Mouse (Mus musculus) lung, adult 2 months (tissue): ENCODE measurements around the gene Mthfd1l.

Experiments used
- CTCF ChIP-seq: fragments of 200-500 bp; IDR thresholded peaks from 2 replicates; pipeline ENCODE4 v1.5.1; 2011; ENCODE audit warnings: mild to moderate bottlenecking, low read length, control low read depth; ENCODE audit not compliant: insufficient read depth
- POLR2A ChIP-seq: fragments of 200-500 bp; IDR thresholded peaks from 2 replicates; pipeline ENCODE4 v1.6.1; 2011; ENCODE audit warnings: low read depth, mild to moderate bottlenecking, control low read depth, low read length, borderline replicate concordance; ENCODE audit errors: extremely low read depth

DNA sequence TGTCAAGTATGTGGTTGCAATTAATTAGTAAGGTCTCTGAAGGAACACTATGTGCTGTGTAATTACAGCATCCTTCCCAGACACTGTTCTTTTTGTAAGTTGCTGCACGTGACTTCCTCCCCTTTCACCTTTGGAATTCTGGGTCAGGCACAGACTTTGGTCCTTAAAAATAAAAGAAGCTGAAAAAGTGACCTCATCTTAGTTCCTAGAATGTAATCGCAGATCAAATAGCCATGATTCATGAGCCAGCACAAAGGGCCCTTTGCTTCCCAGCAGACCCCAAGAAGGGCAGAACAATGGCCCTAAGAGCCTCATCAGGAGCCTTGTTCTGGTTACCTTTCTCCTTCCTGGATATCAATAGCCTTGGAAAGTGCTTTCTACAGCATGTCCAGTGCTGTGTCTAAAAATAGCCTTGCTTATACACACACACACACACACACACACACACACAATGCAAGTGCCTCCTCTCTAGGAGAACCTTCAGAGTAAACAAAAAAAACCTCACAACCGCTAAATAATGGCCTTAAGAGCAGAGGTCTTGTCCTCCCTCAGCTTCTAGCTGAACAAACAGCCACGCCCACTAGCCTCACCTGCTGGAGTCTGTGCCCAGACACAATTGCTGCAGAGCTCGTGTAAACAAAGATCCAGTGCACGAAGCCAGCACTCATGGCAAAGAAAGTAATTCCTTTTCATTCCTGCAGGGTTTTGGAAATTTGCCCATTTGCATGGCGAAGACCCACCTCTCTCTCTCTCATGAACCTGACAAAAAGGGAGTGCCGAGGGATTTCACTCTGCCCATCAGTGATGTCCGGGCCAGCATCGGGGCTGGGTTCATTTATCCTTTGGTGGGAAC is 133.0 kb downstream of the Mthfd1l start:
- TF ChIP-seq CTCF (no peak), POLR2A (no peak)
